Mouse (Mus musculus) c-Kit-positive CD71-positive TER-119-positive erythroid progenitor cells, embryonic 14.5 days (primary cell): Measurements from ENCODE around the gene Nsd2.

ENCODE experiments used
- DNase-seq: peaks from one replicate; pipeline ENCODE4 v3.0.0-alpha.2; 2013; ENCODE audit warnings: low spot score

The Nsd2 gene

DNA sequence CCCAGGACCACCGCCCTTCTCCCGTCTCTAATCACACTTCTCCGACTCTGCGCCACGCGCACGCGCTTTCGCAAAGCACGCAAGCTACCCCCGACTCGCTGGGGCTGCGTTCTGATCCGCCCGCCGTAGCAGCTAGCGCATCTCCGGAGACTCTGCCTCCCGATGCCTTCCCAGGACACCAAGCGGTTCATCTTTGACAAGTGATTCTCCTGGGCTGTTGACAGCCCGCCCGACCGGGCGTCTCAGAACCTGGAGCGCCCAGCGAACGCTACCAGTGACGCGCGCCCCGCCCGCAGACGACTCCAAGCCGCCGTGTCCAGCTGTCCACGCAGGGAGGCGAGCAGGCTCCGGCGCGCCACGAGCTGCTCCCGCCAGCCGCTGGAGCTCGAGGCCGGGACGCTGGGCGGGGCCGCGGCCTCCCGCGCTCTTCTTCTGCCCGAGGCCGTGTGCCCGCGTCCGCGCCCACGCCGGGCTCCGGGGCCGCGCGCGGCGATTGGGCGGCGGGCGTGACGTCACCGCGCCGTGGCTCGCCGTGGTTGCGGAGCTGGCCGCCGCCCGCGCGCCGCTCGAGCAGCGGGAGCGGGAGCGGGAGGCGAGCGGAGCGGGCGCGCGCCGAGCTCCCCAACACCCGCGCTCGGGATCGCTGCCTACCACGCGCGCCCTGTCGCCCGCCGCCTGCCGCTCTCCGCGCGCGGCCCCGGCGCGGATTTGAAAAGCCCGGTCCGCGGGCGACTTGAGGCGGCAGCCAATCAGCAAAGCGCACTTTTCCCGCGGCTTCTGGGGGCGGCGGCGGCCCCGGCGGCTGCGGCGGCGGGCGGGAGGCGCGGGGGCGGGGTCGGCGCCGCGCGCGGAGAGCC lies at the start of gene Nsd2:
Gene Nsd2 (plus strand): TSS at position 850 of the 857 bp plus-strand sequence.
- peak; percentile 78 for DNase-seq

DNA sequence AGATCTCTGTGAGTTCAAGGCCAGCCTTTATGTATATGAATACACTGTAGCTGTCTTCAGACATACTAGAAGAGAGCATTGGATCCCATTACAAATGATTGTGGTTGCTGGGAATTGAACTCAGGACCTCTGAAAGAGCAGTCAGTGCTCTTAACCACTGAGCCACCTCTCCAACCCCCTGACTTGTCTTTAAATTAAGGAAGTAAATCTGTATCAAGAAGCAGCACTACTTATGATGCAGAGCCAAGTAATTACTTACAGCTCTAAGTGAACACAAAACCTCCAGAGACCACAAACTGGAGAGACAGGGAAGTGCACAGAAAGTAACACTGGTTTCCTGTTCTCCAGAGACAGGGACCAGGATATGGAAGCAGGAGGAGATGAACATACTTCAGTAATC lies 43.3 kb upstream of the Nsd2 start:
- DNase-seq: no peak

DNA sequence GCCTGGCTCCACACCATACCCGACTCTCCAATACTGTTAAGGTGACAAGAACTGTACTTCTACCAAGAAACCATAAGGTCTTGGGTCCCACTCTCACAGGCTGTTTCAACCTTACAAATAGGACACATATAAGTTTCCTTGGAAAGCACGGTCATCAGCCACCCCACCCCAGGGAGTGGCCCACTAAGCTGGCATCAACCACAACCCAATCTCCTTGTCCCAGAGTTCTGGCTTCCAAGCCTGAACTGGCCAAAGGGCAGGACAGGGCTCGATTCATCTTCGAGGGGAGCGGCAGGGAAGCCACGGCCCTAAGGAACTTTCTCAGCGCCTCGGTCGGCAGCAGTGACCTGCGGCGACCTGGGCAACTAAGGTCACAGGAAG lies 38.6 kb upstream of the Nsd2 start:
- DNase-seq: peak; percentile 39

DNA sequence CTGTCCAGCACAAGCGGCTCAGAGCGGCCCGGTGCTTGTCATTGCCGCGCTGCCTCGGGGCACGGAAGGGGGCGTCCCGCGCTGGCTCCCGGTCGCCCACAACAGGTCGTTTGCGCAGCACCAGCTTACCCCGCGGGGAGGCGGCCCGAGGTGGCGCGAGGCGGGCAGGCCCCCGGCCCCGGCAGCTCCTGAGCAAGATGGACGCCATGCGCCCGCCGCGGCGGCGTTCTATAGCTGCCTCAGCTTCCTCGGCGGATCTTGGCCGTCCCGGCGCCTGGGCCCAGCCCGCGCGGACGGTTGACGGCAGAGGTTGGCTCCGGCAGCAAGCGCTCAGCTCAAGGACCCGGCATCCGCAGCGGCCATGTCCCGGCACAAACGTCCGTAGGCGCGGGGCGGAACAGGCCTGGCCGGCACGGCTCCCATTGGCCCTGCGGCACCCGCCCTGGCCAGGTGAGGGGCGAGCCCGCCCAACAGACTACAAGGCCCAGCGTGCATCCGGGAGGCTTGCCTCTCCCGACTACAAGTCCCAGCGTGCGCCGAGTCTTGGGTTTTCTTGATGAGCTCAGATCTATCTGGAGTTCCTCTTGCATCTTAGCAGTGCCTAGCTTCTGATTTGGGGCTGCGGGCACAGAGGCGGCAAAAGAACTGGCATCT lies 38.1 kb upstream of the Nsd2 start, which contains the start of gene Letm1:
Gene Letm1 (minus strand): TSS at position 473 of the 654 bp plus-strand sequence.
- peak; percentile 89 for DNase-seq

DNA sequence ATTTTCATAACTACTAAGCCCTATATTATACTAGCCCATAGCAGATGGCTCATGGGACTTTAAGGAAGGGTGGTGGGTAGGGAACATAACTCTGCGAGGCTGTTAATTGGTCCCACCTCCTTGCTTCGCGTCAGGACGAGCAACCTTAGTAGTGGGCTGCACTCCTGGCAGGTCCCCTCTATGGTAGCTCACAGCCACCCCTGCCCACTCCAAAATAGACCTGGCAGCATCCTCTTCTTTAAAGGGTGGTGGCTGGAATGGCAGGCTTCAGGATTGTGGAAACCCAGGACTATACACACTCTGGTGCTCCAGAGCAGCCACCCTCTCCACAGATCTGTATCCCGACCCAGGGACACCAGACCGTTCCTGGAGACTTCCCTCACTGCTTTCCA lies 37.5 kb upstream of the Nsd2 start:
- no peak for DNase-seq

DNA sequence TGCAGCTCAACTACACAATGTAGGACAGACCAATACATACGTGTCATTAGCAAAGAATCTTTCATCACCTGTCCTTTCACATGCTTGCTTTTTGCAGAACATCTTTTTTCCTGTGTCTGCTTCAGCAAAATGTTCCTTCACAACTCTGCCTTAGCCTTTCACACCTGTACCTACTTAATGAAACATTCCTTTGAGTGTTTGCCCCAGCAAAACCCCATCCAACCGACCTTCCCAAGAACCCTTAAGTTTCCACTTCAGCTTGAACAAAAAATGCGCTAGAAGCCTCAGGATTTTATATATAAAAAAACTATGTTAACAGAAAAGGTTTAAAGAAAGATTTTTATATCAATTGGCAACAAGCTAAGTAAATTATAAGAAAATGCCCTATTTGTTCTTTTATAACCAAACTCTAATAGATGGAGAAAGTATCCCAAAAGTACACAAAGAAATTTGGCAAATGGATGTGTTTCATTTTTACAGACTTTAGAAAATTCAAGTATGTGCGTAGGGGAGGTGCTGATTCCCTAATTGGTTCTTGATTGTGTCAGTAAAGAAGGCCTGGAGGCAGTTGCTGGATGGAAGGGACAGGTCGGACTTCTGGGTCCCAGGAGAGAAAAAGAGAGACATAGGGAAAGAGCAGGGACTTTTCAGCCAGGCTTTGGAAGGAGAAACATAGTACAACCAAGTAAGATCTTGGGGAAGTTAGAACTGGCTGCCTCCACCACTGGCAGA lies 28.4 kb upstream of the Nsd2 start:
- DNase-seq: no peak

DNA sequence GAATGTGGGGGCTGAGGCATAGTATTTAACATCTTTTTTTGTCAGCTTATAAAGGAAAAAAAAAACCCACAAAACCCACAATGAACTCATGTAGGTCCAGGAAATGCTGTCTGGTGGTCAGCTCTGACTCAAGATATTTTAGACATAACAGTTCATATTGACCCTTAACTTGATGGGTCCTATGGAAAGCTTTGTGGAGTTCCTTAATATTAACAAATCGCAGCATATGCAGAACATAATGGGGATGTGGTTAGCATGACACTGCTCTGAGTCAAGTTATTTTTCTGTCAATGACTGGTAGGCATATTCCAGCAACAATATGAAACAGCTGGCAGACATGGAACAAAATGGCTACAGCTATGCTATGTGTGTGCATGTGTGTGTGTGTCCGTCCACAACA lies 17.2 kb upstream of the Nsd2 start:
- DNase-seq: no peak

DNA sequence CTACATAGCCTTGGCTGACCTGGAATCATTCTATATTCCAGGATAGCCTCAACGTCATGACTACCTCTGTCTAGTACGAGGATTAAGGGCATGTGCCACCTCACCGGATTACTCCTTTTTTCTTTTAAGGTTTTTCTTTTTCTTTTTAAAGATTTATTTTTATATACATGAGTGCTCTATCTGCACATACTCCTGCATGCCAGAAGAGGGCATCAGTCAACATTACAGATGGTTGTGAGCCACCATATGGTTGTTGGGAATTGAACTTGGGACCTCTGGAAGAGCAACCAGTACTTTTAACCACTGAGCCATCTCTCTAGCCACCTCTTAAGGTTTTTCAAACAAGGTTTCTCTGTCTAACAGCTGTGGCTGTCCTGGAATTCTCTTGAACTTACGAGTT lies 9.0 kb upstream of the Nsd2 start:
- DNase-seq: no peak

DNA sequence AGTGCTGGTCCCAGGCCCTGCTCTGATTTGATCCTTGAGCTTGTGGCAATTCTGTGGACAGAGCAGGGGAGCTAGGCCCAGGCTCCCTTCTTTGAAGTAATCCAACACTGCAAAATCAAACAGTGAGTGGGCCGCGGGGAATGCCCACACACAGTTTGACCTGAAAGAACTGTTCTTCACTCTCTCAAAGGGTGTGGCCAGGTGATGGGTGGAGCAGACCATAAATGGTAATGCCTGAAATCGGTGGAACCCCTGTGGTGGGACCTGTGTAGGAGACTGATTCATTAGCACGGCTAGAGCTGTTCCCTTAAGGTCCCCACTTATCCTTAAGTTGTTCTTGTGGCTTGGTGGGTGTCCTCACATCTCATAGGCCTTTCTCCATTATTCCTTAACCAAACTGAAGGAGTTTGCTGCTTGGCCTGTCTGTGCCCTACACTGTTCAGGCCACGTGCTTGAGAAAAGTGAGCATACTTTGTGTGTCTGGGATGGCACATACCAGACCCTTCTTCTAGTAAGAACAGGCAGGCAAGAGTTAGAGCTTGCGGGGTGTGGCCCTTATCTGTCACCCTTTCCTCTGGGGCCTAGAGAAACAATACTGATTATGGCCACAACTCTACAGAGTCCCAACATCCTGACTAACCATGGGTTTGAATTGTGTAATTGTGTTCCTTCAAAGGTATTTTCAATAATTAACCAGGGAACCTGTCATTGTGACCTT lies 4.4 kb upstream of the Nsd2 start:
- DNase-seq: no peak

DNA sequence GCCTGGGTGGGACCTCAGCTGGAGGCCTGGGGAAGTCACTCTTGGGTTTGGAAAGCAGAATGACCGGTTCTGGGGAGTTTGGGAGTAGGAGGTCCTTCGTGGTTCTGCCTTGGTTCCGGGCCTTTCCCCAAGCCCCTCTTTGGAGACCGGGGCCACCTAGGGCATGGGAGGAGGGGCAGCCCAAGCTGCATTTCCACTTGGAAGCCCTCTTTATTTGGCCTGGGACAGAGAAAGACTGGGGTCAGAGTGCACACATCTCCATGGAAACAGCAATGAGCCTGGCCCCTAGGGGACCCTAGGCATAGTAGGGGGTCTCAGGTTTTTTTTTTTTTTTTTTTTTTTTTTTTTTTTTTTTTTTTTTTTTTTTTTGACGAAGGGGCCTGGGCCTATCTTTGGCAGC lies 2.4 kb upstream of the Nsd2 start:
- no peak for DNase-seq

DNA sequence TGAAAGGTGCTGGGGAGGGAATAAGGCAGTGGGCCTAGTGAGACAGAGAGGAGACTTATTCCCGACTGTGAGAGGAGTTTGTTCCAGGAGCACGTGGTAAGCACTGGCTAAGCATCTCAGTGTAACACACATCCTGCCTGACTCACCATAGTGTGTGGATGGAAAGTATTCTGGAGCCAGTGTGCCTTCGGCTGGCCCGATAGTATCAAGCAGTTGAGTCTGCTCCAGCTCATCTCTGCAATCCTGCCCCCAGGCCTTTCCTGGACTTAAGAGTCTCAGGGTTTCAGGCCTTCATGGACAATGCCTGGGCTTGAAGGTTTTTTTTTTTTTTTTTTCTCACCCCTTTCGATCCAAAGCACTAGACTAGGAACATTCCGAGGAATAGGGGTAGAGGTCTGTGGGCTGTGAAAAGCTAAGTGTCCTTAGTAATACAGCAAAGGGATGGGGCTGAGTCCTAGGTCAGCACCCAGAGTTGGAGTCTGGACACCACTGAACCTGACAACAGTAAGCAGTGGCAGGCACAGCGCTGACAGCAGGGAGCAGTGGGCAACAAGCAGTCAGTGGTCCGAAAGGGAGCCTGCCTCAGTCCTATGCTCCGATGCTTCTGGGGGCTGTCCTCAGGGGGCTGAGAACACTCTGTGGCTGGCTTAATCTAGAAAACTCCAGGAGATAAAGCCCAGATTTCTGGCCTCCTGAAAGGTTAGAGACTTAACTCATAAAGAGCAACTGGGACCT lies 1.2 kb upstream of the Nsd2 start:
- no peak for DNase-seq

DNA sequence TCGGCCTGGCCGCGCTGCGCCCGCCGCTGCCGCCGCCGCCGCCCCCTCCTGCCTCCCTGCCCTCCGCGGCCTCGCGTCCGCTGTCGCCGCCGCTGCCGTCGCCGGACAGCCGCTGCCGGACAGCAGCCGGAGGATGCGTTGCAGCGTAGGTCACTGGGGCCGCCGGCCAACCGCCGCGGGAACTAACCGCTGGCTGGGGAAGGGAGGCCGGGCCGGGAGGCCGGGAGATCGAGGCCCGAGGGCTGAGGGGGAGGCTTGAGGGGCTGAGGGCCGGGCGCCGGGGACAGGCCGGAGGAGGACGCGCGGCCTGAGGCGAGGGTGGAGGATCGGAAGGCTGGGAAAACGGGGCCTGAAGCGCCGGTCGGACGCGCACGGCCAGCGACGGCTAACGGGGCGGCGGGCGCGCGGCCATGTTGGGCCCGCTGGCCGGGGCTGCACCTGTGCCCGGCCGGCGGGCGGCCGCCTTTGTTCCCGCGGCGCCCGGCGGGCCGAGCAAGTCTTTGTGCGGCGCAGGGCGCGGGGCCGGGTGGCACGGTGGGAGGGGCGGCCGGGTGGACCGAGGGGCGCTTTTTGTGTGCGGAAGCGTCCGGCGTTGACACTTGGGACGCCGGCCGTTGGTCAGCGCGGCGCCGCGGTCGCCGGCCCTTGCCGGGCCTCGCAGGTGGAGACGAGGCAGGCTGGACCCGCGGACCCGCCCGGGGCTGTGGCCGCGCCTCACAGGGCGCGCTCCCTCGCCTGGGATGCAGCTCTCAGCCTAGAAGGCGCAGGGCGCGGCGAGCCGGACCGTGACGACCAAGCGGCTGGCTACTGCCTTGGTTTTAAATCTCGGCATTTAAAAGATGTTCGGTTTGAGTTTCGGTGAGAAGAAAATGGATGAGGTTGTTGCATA lies 452 bp downstream of the Nsd2 start:
- peak; percentile 37 for DNase-seq

DNA sequence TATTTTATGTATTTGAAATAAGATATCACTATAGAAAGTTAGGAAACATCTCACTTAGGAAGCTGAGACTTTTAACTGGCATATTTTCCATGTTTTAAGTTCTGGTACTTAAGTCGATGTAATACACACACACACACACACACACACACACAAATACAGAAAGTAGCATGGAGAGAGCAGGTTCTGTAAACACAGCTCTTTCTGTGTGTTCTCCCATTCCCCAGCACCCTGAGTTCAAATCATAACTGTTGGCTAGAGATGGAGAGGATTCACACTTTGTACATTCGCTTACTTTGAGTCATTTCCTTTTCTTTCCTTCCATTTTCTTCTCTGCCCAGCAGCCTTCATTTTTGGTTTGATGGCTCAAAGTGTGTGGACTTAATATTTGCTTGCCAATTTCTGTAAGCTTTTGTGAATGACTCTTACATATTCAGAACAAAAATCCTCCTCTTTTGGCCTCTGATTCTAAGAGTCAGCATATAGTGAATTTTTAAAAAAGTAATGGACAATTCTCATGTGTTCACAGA lies 1.4 kb downstream of the Nsd2 start:
- no peak for DNase-seq

DNA sequence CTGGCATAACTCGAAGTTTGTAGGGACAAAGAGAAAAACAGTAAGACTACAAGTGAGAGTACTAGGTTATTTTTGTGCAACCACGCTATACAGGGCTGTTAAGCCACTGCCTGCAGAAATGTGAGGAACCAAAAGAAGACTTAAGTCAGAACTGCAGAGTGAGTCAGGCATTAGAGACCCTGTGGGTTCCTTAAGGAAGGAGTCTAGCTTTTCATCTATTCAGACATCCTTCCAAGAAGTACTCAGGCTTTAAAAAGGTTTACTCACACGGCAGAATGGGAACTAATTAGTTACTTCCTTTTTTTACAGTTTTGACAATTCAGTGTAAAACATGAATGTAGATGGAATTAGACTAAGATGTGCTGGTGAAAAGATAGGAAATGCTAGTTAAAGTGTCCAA lies 1.9 kb downstream of the Nsd2 start:
- no peak for DNase-seq

DNA sequence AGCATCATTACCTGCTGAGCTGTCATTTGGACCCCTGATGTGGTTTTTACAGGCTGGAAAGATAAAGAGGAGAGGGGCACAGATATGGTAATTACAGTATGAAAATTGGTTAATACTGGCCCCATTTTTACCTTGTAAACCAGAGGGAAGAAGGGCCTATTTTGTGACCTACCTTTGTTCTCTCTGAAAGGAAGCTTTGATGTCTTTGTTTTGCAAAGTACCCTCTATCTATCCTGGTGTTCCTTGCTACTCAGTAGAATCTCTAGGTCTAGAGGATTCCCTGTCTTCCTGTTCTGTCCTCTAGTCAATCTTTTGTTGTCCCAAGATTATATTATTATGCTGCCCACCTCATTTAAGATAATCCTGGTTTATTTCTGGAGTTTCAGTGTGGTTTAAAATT lies 5.5 kb downstream of the Nsd2 start:
- no peak for DNase-seq

DNA sequence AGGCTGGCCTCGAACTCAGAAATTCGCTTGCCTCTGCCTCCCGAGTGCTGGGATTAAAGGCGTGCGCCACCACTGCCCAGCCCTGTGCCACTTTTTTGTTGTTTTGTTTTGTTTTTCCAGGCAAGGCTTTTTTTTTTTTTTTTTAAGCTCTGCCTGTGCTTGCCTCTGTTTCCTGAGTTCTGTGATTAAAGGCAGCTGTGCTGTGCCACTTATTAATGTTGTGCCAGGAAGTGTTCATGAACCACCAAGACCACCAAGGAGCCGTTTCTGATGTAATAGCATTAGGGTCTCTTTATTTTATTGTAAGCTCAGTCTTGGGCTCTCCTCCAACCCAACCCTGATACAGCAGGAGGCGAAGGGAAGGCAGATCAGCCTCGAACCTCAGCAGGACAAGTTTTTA lies 7.6 kb downstream of the Nsd2 start:
- DNase-seq: no peak

DNA sequence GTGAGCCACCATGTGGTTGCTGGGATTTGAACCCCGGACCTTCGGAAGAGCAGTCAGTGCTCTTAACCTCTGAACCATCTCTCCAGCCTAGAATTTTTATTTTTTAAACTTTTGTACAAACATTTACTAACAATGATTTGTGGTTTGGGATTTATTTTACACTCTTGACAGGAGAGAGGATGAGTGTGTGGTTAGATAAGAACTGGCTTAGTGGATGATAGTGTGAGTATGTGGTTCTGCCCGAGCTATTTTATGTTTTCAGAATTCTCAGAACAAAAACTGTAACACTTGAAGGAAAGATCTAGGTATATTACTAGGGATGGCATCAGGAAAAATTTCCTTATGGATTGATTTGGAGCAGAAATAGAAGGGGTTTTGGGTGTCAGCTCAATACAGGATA lies 9.4 kb downstream of the Nsd2 start:
- no peak for DNase-seq

DNA sequence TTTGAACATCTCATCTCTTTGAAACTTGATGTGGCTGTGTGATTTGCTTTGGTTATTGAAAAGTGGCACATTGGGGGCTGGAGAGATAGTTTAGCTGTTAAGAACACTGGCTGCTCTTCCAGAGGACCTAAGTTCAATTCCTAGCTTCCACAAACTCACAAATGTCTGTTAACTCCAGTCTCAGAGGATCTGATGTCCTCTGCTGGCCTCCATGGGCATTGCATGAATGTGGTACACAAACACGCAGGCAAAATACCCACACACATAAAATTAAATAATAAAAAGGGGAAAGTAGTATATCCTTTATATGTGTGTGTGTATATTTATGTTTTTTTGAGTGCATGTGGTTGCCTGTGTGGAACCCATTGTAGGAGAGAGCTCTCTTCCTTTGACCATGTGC lies 10.3 kb downstream of the Nsd2 start:
- DNase-seq: no peak

DNA sequence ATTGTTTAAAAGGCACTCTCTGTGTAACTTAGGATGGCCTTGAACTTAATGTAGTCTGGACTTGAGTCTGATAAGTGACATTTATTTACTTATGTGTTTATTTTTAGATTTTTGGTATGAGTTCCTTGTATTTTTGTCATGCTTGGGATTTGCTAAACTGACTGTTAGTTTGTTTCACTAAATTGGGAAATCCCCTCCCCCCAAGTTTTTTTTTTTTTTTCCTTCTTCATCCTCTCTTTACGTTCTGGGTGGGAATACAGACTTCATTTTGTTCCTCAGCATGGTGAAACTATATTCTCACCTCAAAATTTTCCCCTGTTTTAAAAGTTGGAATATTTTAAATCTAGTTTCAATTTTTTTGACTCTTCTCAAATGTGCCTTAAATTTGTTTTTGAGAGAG lies 20.8 kb downstream of the Nsd2 start:
- no peak for DNase-seq

DNA sequence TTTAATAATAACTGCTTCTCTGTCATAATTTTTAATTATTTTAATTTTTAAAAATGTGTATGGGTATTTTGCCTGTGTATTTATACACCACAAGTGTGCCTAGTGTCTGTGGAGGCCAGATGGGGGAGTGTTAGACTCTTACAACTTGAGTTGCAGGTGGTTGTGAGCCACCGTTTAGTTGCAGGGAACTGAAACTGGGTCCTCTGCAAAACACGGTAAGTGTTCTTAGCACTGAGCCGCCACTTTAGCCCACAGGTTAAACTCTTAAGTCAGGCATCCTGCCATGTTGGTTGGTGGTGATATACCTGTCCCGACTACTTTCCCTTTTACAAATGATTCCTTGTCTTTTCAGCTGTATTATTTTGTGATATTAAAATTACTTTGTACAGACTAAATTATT lies 22.0 kb downstream of the Nsd2 start:
- no peak for DNase-seq
